Mouse (Mus musculus) spleen, adult 2 months (tissue): Measurements from ENCODE around the gene Nav2. TPM values are rescaled to one million over a fixed set of nuclear protein-coding genes. Genes with fewer than 3 reads are reported as not detected.

Experiments
- DNase-seq, 2 experiments: peaks; one replicate each; pipeline versions ENCODE4 v3.0.0 to v3.0.0-alpha.2; 2012 to 2021; ENCODE audit warnings: low spot score in 2 of 2, low read depth in 1 of 2
- H3K27ac ChIP-seq: fragments of 200-500 bp; 2 replicates; pipeline ENCODE4 v1.5.1; 2012; ENCODE audit warnings: low read length, inconsistent platforms; ENCODE audit not compliant: insufficient read depth
- H3K27me3 ChIP-seq: fragments of 200-500 bp; 2 replicates; pipeline ENCODE4 v1.6.1; 2012; ENCODE audit warnings: mild to moderate bottlenecking, moderate library complexity, low read length, inconsistent platforms; ENCODE audit not compliant: control insufficient read depth, insufficient read depth
- H3K36me3 ChIP-seq: fragments of 200-500 bp; 2 replicates; pipeline ENCODE4 v1.6.1; 2012; ENCODE audit warnings: mild to moderate bottlenecking, low read length, inconsistent platforms; ENCODE audit not compliant: control insufficient read depth, insufficient read depth
- H3K4me1 ChIP-seq: fragments of 200-500 bp; 2 replicates; pipeline ENCODE4 v1.6.1; 2011; ENCODE audit warnings: inconsistent platforms; ENCODE audit not compliant: control insufficient read depth, insufficient read depth, insufficient read length
- H3K4me3 ChIP-seq: fragments of 200-500 bp; 2 replicates; pipeline ENCODE4 v1.5.1; 2011; ENCODE audit warnings: mild to moderate bottlenecking, inconsistent platforms; ENCODE audit not compliant: insufficient read depth, insufficient read length; ENCODE audit errors: extremely low read depth
- CTCF ChIP-seq: fragments of 200-500 bp; IDR thresholded peaks from 2 replicates; pipeline ENCODE4 v1.5.1; 2011; ENCODE audit warnings: mild to moderate bottlenecking, inconsistent platforms; ENCODE audit not compliant: insufficient read depth, insufficient read length, insufficient replicate concordance; ENCODE audit errors: extremely low read depth
- POLR2A ChIP-seq: fragments of 200-500 bp; IDR thresholded peaks from 2 replicates; pipeline ENCODE4 v1.6.1; 2011; ENCODE audit warnings: low read depth, low read length, inconsistent platforms
- WGBS: fragments of 180-500 bp; shearing (Covaris S2); methylation state at CpG from one replicate; pipeline ENCODE4 v1.1.7; 2018; 5-methylcytosine and 5-hydroxymethylcytosine counted together
- polyA plus RNA-seq: library from polyadenylated mRNA; depleted of rRNA; stranded (reverse); fragments of >200 nt; gene quantifications from 2 replicates; pipeline ENCODE4 v1.2.3, GENCODE M21; 2012

The Nav2 gene
- polyA plus RNA-seq, 1 experiment = 3.5 TPM

DNA sequence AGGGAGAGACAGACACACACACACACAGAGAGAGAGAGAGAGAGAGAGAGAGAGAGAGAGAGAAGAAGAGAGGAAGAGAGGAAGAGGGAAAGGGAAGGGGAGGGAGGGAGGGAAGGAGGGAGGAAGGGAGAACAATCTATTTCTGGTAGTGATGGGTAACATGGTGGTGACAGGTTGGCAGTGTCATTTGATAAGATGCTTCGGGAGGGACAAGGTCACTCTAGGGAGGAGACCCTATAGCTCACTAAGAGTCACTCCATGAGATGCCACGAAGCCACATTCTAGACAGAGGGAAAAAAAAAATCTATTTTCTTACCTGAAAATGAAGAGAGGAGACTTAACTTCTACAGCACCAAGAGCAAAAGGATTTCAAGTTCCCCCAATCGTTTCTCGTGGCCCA lies 12.5 kb upstream of the Nav2 start:
- Histone ChIP-seq H3K4me1 (peaks cover 23% of the 10 kb centered on the region; the same call in 1 of the 2 replicates), H3K27ac (no peak overlapping the region), H3K36me3 (no peaks in the 10 kb centered on the region), H3K4me3 (no peak overlapping the region), H3K27me3 (no peaks in the 10 kb centered on the region)
- DNase-seq = no peak
- 79% methylated on average over 4 of the region's 4 CpGs for WGBS
- TF ChIP-seq CTCF = no peak
- no peak for TF ChIP-seq POLR2A

DNA sequence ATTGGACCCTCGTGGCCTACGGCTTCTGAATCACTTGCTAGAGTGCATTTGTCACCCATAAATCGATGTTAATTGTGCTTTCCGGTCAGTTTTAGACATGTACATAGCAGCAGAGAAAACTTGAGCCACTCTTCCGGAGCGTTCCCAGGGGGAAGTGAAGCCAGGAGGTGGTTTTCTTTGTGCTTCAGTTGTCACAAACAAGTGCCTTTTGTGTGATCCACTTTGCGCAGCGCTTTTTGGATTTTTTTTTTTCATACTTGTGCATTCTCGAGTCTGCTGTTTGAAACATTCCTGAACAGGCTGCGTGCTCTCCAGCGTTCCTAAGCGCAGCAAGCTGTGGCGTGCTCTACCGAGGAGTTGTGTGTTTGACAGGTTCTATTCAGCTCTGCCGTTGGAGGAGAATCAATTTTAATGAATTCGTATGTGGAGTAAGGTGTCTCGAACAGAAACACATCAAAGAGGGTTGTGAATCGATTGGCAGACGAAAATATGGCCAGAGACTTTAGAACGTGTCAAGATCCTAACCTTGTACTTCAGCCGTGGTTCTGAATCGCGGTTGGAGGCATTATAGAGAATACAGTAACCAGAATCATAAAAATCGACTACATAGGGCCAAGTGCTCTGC lies 10.9 kb upstream of the Nav2 start:
- WGBS = 67% methylated on average over 24 of the region's 24 CpGs
- Histone ChIP-seq H3K4me3 (no peak overlapping the region), H3K4me1 (peaks cover 23% of the 10 kb centered on the region; the same call in 1 of the 2 replicates), H3K36me3 (no peaks in the 10 kb centered on the region), H3K27me3 (no peaks in the 10 kb centered on the region), H3K27ac (no peak overlapping the region)
- no peak for DNase-seq
- no peak for TF ChIP-seq POLR2A
- TF ChIP-seq CTCF = no peak

DNA sequence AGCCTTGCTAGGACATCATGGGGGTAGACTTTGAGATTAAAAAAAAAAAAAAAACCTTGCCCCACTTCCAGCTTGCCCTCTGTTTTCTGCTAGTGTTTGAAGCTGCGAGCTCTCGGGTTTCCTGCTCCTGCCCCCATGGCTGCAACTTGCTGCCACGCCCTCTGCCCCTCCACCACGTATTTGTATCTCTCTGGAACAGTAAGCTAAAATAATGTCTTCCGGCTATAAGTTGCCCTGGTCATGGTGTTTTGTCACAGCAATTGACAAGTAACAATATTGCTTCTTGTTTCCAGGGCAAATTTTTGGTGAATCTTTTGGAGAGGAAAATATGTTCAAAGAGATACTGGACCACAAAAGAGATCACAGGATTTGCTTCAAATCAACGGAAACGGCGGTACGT lies 10.1 kb upstream of the Nav2 start:
- DNase-seq = no peak
- Histone ChIP-seq H3K27me3 (no peaks in the 10 kb centered on the region), H3K4me1 (peaks cover 23% of the 10 kb centered on the region; the same call in 1 of the 2 replicates), H3K27ac (no peak overlapping the region), H3K36me3 (no peaks in the 10 kb centered on the region), H3K4me3 (no peak overlapping the region)
- TF ChIP-seq CTCF (no peak), POLR2A (no peak)
- 37% methylated on average over 9 of the region's 9 CpGs for WGBS

DNA sequence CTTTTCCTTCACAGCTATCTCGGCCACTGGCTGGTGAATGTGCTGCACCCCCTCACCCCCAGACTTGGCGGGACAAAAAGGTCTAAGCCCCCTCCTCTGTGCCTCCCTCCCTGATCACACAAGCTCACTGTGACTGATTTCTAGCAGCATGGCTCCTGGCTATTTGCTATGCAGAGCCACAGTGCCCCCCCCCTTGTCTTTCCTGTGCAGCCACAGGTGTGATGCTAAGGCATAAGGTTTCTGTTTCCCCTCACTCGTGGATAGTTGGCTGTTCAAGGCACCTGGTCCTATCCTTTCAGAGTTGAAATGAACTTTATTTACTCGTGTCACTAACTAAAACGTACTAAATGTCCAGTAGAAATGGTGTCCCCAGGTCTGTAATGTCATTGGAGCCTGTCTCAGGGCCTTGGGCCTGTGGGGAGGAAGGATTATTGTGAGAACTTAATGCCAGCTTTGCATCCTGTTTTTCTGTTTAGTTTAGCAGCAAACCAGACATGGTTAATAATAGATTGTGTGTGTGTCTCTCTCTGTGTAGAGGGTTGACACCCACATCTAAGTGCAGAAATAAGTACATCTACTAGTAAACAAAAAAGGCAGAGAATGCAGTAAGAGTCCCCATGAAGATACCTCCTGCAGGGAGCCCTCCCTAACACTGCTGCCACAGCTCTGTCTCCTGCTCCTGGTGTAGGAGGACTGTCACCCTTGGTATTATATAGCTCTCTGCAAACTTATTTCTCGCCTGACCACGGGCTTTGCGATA lies 7.9 kb upstream of the Nav2 start:
- DNase-seq = no peak
- peaks cover 23% of the 10 kb centered on the region; the same call in 1 of the 2 replicates for H3K4me1 ChIP-seq
- no peak for TF ChIP-seq POLR2A
- TF ChIP-seq CTCF = no peak
- no peak overlapping the region for H3K4me3 ChIP-seq
- no peaks in the 10 kb centered on the region for H3K27me3 ChIP-seq
- H3K36me3 ChIP-seq = no peaks in the 10 kb centered on the region
- H3K27ac ChIP-seq = no peak overlapping the region
- WGBS = 50% methylated on average over 8 of the region's 8 CpGs

DNA sequence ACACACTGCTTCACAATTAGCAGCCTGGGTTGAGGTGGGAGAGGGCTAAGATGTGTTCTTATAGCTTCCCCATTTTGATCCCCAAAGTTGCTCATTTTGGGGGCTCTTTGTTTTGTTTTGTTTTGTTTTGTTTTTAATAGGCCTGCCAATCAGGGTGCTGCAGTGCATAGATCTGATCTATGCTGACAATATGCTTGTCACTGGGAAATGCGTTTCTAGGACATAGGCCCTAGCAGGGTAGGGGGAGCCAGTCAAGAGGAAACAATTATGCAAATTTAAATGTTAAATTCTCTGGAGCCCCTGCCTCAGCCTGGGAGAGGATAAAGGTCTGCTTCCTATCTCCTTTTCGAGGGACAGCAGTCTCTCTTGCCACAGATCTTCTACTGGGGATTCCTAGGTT lies 6.1 kb upstream of the Nav2 start:
- no peak for TF ChIP-seq CTCF
- TF ChIP-seq POLR2A = no peak
- Histone ChIP-seq H3K4me3 (no peak overlapping the region), H3K36me3 (no peaks in the 10 kb centered on the region), H3K4me1 (peaks cover 18% of the 10 kb centered on the region; the same call in 1 of the 2 replicates), H3K27me3 (no peaks in the 10 kb centered on the region), H3K27ac (no peak overlapping the region)
- 36% methylated on average over 2 of the region's 2 CpGs for WGBS
- DNase-seq = no peak

DNA sequence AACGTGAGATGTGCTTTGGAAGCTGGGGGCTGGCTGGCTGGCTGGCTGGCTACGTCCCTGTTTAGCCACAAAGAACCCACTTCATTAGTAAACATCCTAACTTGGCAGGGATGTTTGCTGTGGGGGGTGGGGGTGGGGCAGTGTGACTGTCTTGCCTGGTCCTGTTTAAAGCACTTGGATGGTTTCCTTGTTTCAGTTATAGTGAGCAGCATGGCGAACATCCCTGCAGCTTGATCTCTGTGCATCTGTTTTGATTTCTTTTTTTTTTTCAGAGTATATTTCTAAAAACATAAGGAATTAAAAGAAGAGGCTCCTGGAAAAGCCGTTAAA lies 791 bp downstream of the Nav2 start:
- peak overlapping the region; percentile 78 for H3K27ac ChIP-seq
- WGBS = 20% methylated on average over 4 of the region's 4 CpGs

DNA sequence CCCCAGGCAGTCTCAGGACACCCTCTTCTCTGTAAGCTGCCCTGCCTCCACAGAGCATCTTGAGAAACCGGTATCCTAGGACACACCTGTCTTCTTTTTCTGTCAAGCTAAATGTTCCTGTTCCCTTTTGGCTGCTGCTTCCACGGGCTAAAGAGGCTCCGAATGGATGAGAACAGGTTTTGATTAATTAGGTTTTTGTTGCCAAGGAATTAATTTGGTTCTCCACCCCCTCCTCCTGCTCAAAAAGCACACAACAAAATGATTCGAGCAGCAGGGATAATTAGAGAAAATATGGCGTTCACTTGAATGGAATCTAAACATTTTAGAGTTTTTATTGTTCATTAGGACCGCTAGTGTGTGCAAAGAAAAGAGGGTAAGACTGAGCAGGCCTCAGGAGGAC lies 1.8 kb downstream of the Nav2 start:
- TF ChIP-seq CTCF = no peak
- Histone ChIP-seq H3K4me3 (no peak overlapping the region), H3K36me3 (no peaks in the 10 kb centered on the region), H3K27me3 (no peaks in the 10 kb centered on the region), H3K27ac (no peak overlapping the region), H3K4me1 (peaks cover 15% of the 10 kb centered on the region; the same call in 1 of the 2 replicates)
- no peak for DNase-seq
- WGBS = 88% methylated on average over 6 of the region's 6 CpGs

More for the DNA sequence above, 791 bp downstream of the Nav2 start:
- Histone ChIP-seq H3K4me1 (peaks cover 15% of the 10 kb centered on the region; the same call in 1 of the 2 replicates), H3K27me3 (no peaks in the 10 kb centered on the region), H3K36me3 (no peaks in the 10 kb centered on the region), H3K4me3 (no peak overlapping the region)
- no peak for TF ChIP-seq POLR2A
- TF ChIP-seq CTCF = no peak
- DNase-seq = no peak
